Mouse (Mus musculus): Measurements from ENCODE around the gene Tmem17. TPM values are rescaled to one million over a fixed set of nuclear protein-coding genes. Genes with fewer than 3 reads are reported as not detected.

Gene Tmem17
- polyA plus RNA-seq, 1 experiment: 4.1 TPM

GRCm38 (mm10) chr11:22499396-22499795 lies 12.5 kb upstream of the Tmem17 start:
- no peak overlapping the region for H3K27ac ChIP-seq (ENCODE audit: control insufficient read depth, insufficient read depth, low read depth, low read length)
- no peaks in the 10 kb centered on the region for H3K4me1 ChIP-seq (ENCODE audit: control insufficient read depth, insufficient read depth, low read length)
- no peaks in the 10 kb centered on the region for H3K27me3 ChIP-seq (ENCODE audit: control insufficient read depth, insufficient read depth, low read length)
- TF ChIP-seq CTCF (IDR thresholded peaks at IDR 0.05; ENCODE audit: control insufficient read depth, insufficient read depth, insufficient replicate concordance, low read depth, low read length) (no peak), POLR2A (IDR thresholded peaks at IDR 0.05; ENCODE audit: control insufficient read depth, low read depth, low read length) (no peak)
- no peak overlapping the region for H3K4me3 ChIP-seq (ENCODE audit: control insufficient read depth, low read depth, low read length)
- H3K36me3 ChIP-seq (ENCODE audit: control insufficient read depth, insufficient read depth, low read length): no peaks in the 10 kb centered on the region

- H3K27ac ChIP-seq (ENCODE audit: control insufficient read depth, insufficient read depth, low read depth, low read length): no peak overlapping the region
- TF ChIP-seq POLR2A (IDR thresholded peaks at IDR 0.05; ENCODE audit: control insufficient read depth, low read depth, low read length) (no peak), CTCF (IDR thresholded peaks at IDR 0.05; ENCODE audit: control insufficient read depth, insufficient read depth, insufficient replicate concordance, low read depth, low read length) (no peak)
- no peaks in the 10 kb centered on the region for H3K4me1 ChIP-seq (ENCODE audit: control insufficient read depth, insufficient read depth, low read length)
- no peaks in the 10 kb centered on the region for H3K36me3 ChIP-seq (ENCODE audit: control insufficient read depth, insufficient read depth, low read length)
- no peak overlapping the region for H3K4me3 ChIP-seq (ENCODE audit: control insufficient read depth, low read depth, low read length)
- no peaks in the 10 kb centered on the region for H3K27me3 ChIP-seq (ENCODE audit: control insufficient read depth, insufficient read depth, low read length)
Observed at GRCm38 (mm10) chr11:22499886-22500285, 12.0 kb upstream of the Tmem17 start.

- Histone ChIP-seq H3K4me3 (ENCODE audit: control insufficient read depth, low read depth, low read length) (no peak overlapping the region), H3K4me1 (ENCODE audit: control insufficient read depth, insufficient read depth, low read length) (no peaks in the 10 kb centered on the region), H3K27me3 (ENCODE audit: control insufficient read depth, insufficient read depth, low read length) (no peaks in the 10 kb centered on the region), H3K27ac (ENCODE audit: control insufficient read depth, insufficient read depth, low read depth, low read length) (no peak overlapping the region), H3K36me3 (ENCODE audit: control insufficient read depth, insufficient read depth, low read length) (no peaks in the 10 kb centered on the region)
- TF ChIP-seq POLR2A (IDR thresholded peaks at IDR 0.05; ENCODE audit: control insufficient read depth, low read depth, low read length) (no peak), CTCF (IDR thresholded peaks at IDR 0.05; ENCODE audit: control insufficient read depth, insufficient read depth, insufficient replicate concordance, low read depth, low read length) (no peak)
Observed at GRCm38 (mm10) chr11:22500771-22501566, 10.9 kb upstream of the Tmem17 start.

GRCm38 (mm10) chr11:22513075-22513474 lies 1.2 kb downstream of the Tmem17 start:
- Histone ChIP-seq H3K27me3 (ENCODE audit: control insufficient read depth, insufficient read depth, low read length) (no peaks in the 10 kb centered on the region), H3K4me1 (ENCODE audit: control insufficient read depth, insufficient read depth, low read length) (no peaks in the 10 kb centered on the region), H3K4me3 (ENCODE audit: control insufficient read depth, low read depth, low read length) (peak overlapping the region; percentile 96; the same call in 1 of the 2 replicates), H3K36me3 (ENCODE audit: control insufficient read depth, insufficient read depth, low read length) (no peaks in the 10 kb centered on the region), H3K27ac (ENCODE audit: control insufficient read depth, insufficient read depth, low read depth, low read length) (peak overlapping the region; percentile 98)
- TF ChIP-seq POLR2A (IDR thresholded peaks at IDR 0.05; ENCODE audit: control insufficient read depth, low read depth, low read length): no peak
- no peak for TF ChIP-seq CTCF (IDR thresholded peaks at IDR 0.05; ENCODE audit: control insufficient read depth, insufficient read depth, insufficient replicate concordance, low read depth, low read length)

GRCm38 (mm10) chr11:22515061-22515460 lies 3.2 kb downstream of the Tmem17 start:
- TF ChIP-seq POLR2A (IDR thresholded peaks at IDR 0.05; ENCODE audit: control insufficient read depth, low read depth, low read length) (no peak), CTCF (IDR thresholded peaks at IDR 0.05; ENCODE audit: control insufficient read depth, insufficient read depth, insufficient replicate concordance, low read depth, low read length) (no peak)
- Histone ChIP-seq H3K27me3 (ENCODE audit: control insufficient read depth, insufficient read depth, low read length) (no peaks in the 10 kb centered on the region), H3K4me3 (ENCODE audit: control insufficient read depth, low read depth, low read length) (no peak overlapping the region), H3K36me3 (ENCODE audit: control insufficient read depth, insufficient read depth, low read length) (no peaks in the 10 kb centered on the region), H3K27ac (ENCODE audit: control insufficient read depth, insufficient read depth, low read depth, low read length) (no peak overlapping the region), H3K4me1 (ENCODE audit: control insufficient read depth, insufficient read depth, low read length) (no peaks in the 10 kb centered on the region)

- Histone ChIP-seq H3K36me3 (ENCODE audit: control insufficient read depth, insufficient read depth, low read length) (no peaks in the 10 kb centered on the region), H3K27me3 (ENCODE audit: control insufficient read depth, insufficient read depth, low read length) (no peaks in the 10 kb centered on the region), H3K4me1 (ENCODE audit: control insufficient read depth, insufficient read depth, low read length) (no peaks in the 10 kb centered on the region), H3K4me3 (ENCODE audit: control insufficient read depth, low read depth, low read length) (no peak overlapping the region), H3K27ac (ENCODE audit: control insufficient read depth, insufficient read depth, low read depth, low read length) (no peak overlapping the region)
- TF ChIP-seq POLR2A (IDR thresholded peaks at IDR 0.05; ENCODE audit: control insufficient read depth, low read depth, low read length) (no peak), CTCF (IDR thresholded peaks at IDR 0.05; ENCODE audit: control insufficient read depth, insufficient read depth, insufficient replicate concordance, low read depth, low read length) (no peak)
Observed at GRCm38 (mm10) chr11:22518445-22518844, 6.6 kb downstream of the Tmem17 start.

GRCm38 (mm10) chr11:22520251-22520650 lies 8.4 kb downstream of the Tmem17 start:
- no peaks in the 10 kb centered on the region for H3K36me3 ChIP-seq (ENCODE audit: control insufficient read depth, insufficient read depth, low read length)

More at GRCm38 (mm10) chr11:22520251-22520650, 8.4 kb downstream of the Tmem17 start:
- TF ChIP-seq CTCF (IDR thresholded peaks at IDR 0.05; ENCODE audit: control insufficient read depth, insufficient read depth, insufficient replicate concordance, low read depth, low read length) (no peak), POLR2A (IDR thresholded peaks at IDR 0.05; ENCODE audit: control insufficient read depth, low read depth, low read length) (no peak)
- H3K27me3 ChIP-seq (ENCODE audit: control insufficient read depth, insufficient read depth, low read length): no peaks in the 10 kb centered on the region
- no peak overlapping the region for H3K27ac ChIP-seq (ENCODE audit: control insufficient read depth, insufficient read depth, low read depth, low read length)
- H3K4me1 ChIP-seq (ENCODE audit: control insufficient read depth, insufficient read depth, low read length): no peaks in the 10 kb centered on the region
- H3K4me3 ChIP-seq (ENCODE audit: control insufficient read depth, low read depth, low read length): no peak overlapping the region
